Mouse (Mus musculus): ENCODE measurements around the gene Ttc28.
"Not testable (repeated sequence)": the region's sequence is repeated elsewhere in the genome, so short reads cannot be mapped to it uniquely, and the experiment has no call there.

Ttc28 gene

GRCm38 (mm10) chr5:110879584-110880374 lies at the start of gene Ttc28:
Gene Ttc28, plus strand, starts transcription at chr5:110879803.
- peak; percentile 91 for DNase-seq

GRCm38 (mm10) chr5:110831036-110831720 lies 48.4 kb upstream of the Ttc28 start:
- no peak for DNase-seq

GRCm38 (mm10) chr5:110835959-110836358 lies 43.6 kb upstream of the Ttc28 start:
- DNase-seq, result peak; percentile 81

- not testable (repeated sequence) for DNase-seq
Measured at GRCm38 (mm10) chr5:110838016-110838415, 41.6 kb upstream of the Ttc28 start.

- DNase-seq, result no peak
Measured at GRCm38 (mm10) chr5:110839038-110839677, 40.4 kb upstream of the Ttc28 start.

- DNase-seq, result peak; percentile 99
Measured at GRCm38 (mm10) chr5:110839678-110840365, 39.8 kb upstream of the Ttc28 start, which contains the start of the genes Hscb and Chek2. Gene Hscb, minus strand, starts transcription at chr5:110839777. Gene Chek2, plus strand, starts transcription at chr5:110839979.

GRCm38 (mm10) chr5:110840465-110840864 lies 39.1 kb upstream of the Ttc28 start:
- peak; percentile 66 for DNase-seq

GRCm38 (mm10) chr5:110841046-110841862 lies 38.3 kb upstream of the Ttc28 start:
- no peak for DNase-seq

- no peak for DNase-seq
Measured at GRCm38 (mm10) chr5:110852990-110853389, 26.6 kb upstream of the Ttc28 start.

GRCm38 (mm10) chr5:110857091-110857490 lies 22.5 kb upstream of the Ttc28 start:
- no peak for DNase-seq

GRCm38 (mm10) chr5:110859013-110859650 lies 20.5 kb upstream of the Ttc28 start:
- DNase-seq, result peak; percentile 92

GRCm38 (mm10) chr5:110860445-110860844 lies 19.2 kb upstream of the Ttc28 start:
- no peak for DNase-seq

GRCm38 (mm10) chr5:110868460-110868859 lies 11.1 kb upstream of the Ttc28 start:
- DNase-seq, result no peak

GRCm38 (mm10) chr5:110869242-110869669 lies 10.3 kb upstream of the Ttc28 start:
- DNase-seq, result peak; percentile 21

- DNase-seq, result no peak
Measured at GRCm38 (mm10) chr5:110873160-110873559, 6.4 kb upstream of the Ttc28 start.

- peak; percentile 40 for DNase-seq
Measured at GRCm38 (mm10) chr5:110874711-110875110, 4.9 kb upstream of the Ttc28 start.

GRCm38 (mm10) chr5:110875286-110875685 lies 4.3 kb upstream of the Ttc28 start:
- no peak for DNase-seq

GRCm38 (mm10) chr5:110877666-110878505 lies 1.7 kb upstream of the Ttc28 start:
- no peak for DNase-seq

- DNase-seq, result not testable (repeated sequence)
Measured at GRCm38 (mm10) chr5:110878526-110878925, 1.1 kb upstream of the Ttc28 start.

- no peak for DNase-seq
Measured at GRCm38 (mm10) chr5:110879042-110879441, 561 bp upstream of the Ttc28 start.
